Mouse (Mus musculus): ENCODE measurements around the gene Hoxd11.

Gene Hoxd11

DNA sequence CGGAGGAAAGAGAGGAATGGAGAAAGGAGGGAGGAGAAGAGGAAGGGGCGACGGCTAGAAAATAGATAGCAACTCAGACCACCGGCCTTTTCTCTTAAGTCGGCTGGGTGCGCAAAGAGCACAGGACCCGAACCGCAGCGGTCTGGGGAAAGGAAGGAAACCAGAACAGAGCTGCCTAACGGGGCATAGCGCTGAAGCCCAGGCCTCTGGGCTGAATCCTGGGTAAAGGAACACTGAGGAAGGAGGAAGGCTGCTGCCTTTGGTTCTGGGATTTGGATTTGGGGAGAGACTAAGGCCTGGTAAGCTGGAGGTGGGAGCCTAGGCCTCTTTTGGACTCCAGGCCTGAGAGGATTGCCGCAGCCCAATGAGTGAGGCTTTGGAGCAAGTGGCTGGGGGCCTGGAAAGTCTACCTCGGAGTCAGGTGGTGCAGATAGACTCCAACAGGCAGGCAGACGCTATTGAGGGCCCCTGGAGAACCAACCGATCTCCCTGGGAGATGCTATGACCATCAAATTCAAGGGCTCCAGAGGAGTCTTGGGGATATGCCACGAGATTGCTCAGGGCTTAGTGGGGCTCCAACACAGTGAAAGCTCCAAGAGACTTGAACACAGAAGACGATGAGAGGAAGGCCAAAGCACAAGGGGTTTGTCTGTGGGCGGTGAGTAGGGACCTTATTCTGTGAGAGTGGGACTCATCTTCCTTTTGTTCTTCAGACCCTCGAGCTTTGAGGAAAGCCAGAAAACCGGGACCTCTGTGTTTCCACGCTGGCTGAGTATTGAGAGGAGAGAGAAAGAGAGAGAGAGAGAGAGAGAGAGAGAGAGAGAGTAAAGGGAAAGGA lies 1.4 kb downstream of the Hoxd11 start:
- ATAC-seq (ENCODE audit: insufficient number of reproducible peaks, low FRiP score, low TSS enrichment): no peak

DNA sequence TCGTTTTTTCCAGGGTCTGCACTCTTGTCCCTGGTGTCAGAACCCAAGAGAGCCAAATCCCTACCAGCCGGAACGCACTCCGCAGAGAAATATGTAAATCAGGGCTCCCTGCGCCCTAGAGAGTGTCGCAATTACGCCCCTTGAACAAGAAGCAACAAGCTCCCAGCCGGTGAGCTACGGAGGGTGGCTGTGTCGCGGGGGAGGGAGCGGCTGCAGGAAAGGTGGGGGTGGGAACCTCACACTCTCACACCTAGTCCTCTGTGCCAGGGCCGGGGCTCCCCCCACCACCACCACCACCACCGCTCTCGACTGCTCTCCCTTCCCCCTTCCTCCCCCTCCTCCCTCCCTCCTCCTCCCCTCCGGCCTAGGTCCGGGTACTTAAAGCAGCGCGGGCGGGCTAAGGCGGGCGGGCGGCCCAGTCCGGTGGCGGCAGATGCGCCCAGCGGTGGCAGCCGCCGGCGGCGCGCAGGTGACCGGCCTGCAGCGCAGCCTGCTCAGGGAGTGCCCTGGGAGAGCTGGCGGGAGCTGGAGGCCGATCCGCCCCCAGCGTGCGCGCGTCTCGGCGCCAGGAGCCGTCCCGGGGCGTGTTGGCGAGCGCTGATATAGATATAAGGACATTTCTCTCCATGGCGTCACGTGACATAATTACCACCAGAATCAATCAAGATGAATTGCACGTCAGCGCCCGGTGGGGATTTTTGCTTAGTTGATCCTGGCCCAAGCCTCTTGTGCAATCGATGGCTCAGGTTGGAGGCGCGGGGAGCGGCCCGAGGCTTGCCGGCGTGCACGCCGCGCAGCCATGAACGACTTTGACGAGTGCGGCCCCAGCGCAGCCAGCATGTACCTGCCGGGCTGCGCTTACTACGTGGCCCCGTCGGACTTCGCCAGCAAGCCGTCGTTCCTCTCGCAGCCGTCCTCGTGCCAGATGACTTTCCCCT lies 2.5 kb downstream of the Hoxd11 start:
- no peak for ATAC-seq (ENCODE audit: insufficient number of reproducible peaks, low FRiP score, low TSS enrichment)

DNA sequence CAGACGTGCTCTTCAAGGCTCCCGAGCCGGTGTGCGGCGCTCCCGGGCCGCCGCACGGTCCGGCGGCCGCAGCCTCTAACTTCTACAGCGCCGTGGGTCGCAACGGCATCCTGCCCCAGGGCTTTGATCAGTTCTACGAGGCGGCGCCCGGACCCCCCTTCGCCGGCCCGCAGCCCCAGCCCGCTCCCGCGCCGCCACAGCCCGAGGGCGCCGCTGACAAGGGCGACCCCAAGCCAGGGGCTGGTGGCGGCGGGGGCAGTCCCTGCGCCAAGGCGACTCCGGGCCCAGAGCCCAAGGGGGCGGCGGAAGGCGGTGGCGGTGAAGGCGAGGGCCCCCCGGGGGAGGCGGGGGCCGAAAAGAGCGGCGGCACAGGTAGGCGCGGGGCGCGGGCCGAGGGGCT lies 3.4 kb downstream of the Hoxd11 start:
- no peak for ATAC-seq (ENCODE audit: insufficient number of reproducible peaks, low FRiP score, low TSS enrichment)

DNA sequence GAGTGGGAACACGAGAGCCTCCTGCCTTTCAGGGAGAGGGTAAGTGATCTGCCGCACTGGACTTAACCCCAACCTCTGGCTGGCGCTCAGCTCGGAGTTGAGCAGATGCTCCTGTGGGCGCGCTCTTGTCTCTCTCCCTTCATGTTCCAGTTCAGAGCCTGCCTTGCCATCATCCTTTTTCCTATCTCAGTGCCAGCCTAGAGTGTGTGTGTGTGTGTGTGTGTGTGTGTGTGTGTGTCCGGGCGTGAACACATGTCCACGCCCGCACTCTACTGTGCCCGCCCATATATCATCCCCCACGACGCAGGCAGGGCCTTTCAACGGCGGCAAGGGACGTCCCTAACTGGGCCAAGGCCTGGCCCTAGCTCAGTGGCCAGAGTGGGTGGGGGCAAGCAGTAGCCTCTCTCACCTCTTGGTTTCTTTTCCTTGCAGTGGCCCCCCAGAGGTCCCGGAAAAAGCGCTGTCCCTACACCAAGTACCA lies 4.2 kb downstream of the Hoxd11 start:
- no peak for ATAC-seq (ENCODE audit: insufficient number of reproducible peaks, low FRiP score, low TSS enrichment)

DNA sequence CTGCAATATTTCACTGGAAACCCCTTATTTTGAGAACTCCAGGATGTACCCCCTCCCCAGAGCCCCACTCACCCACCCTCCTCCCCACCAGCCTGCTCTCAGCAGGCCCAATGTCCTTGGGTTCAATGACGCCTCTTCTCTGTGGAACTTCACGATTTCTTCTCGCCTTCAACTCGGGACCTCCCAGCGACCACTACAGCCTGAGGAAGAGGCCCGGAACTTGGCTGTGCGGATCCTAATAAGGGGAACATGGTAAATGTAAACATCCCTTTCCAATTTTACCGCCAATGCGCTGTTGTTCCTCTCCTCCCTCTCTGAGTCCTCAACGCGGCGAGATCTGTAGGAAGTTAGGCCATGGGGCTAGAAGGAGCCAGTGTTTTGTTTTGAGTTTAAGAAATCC lies 4.7 kb downstream of the Hoxd11 start:
- no peak for ATAC-seq (ENCODE audit: insufficient number of reproducible peaks, low FRiP score, low TSS enrichment)

DNA sequence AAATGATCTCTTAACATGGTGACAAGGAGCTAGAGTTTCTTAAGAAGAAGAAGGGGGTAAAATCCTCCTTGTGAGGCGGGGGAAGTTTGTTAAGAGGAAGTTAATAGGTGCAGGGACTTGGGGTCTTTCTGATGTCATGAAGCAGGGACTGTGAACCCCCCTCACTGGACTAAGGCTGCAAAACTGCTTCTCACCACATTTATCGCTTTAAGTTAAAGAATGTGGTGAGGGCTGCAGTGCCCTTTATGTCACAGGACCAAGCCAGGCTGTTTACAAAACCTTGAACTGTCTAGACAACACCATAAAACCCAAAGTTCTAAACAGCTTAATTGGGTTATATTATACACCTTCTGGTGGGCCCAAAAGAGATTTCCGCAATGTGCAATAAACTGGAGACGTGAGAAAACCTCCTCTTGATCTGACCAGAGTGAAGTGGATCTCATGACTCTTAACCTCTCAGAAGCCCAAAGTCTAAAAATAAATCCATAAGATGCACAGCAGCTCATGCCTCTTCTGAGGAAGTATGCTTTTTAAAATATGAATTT lies 5.8 kb downstream of the Hoxd11 start:
- ATAC-seq (ENCODE audit: insufficient number of reproducible peaks, low FRiP score, low TSS enrichment): no peak

DNA sequence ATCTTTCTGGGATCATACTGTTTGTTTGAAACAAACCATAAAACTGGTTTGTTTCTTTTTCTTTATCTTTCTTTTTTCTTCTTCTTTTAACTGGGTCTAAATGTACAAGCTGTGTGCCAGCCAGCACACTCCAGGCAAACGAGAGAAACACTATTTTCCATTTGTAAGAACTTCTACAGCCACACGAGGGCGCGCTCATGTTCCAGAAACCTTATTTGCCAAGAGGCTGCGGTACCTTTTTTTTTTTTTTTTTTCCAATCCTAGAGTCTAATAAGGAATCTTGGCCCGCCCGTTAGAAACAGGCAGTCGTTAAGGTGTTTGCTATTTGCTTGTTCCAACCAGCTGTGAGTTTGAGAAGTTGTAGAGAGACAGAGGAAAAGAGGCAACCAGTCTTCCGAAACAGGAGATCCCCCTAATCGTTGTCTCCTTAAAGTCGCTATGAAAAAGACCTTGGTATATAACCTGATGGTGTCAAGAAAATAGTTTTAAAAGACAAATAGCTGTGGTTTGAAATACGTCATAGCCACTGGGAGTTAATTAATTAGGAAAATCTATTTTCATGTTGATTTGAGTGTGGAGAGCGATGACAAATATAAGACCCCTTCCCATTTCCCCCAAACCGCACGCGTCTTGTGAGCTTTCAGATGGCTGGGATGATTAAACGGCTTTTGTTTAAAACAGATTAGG lies 7.1 kb downstream of the Hoxd11 start:
- ATAC-seq (ENCODE audit: insufficient number of reproducible peaks, low FRiP score, low TSS enrichment): no peak

DNA sequence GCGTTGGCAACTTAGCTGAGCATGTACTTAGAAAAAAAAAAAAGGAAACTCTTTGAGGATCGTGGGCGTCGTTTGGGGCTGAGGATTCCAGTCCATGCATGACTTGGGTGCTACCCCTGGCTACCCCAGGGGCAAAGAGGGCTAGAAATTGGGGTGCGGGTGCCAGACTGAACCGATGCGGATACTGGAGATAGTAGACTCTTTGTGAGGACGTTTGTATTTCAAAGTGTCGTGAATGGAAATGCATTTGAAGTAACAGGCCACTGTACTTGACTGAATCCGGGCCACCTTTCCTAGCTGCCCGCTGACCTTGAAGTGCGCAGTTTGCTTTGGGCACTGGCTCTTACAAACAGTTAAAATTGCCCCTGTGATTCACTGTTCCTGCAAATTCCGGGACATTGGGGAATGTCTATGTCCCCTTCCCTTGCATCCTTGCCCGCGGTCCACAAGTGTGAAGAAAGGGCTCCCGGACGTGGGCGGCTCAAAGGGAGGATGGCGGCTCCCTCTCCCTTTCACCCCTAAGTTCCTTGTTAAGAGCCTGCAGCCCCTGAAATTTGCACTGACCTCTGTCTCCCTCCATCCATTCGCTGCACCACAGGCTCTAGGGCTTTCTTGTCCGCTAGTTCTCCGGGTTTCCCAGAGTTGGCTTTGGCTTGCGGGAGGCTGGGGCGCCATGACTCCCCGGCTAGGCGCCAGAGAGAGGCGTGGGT lies 7.8 kb downstream of the Hoxd11 start:
- no peak for ATAC-seq (ENCODE audit: insufficient number of reproducible peaks, low FRiP score, low TSS enrichment)

DNA sequence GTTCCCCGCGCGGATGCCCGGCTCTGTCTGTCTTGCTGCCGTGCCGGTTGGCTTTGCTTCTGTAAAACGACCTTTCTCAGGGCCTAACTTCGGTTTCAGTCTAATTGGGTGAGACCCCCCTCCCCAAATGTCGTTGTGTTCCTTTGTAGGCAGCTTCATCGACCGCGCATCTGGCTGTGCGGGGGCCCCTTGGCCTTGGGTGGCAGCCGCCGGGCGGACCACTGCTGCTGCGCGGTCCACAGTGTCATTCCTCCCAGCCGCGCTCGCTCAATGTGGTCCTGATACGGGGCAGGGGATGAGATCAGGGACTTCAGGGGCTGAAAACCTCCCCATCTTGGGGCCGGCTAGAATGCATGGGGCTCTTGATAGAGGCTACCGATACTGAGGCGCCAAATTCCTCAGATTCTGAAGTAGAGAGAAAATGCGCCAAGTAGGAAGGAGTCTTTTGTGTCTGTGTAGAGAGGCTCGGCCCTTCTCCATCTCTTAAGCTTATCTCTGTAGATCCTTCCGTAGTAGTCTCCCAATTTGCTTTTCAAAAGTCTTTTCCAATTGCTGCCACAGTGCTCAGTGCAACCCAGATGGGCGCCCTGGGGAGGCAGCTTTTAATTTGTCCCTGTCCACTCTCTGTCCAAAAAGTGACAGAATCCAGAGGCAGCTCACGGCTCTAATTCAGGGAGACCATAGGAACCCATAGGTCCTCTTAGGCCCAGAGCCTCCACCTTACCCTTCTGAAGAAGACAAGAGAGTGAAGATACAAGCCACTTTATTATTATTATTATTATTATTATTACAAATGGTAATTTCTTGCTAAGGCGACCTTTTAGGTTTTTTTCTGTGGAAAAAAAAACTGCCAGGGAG lies 8.6 kb downstream of the Hoxd11 start:
- no peak for ATAC-seq (ENCODE audit: insufficient number of reproducible peaks, low FRiP score, low TSS enrichment)

DNA sequence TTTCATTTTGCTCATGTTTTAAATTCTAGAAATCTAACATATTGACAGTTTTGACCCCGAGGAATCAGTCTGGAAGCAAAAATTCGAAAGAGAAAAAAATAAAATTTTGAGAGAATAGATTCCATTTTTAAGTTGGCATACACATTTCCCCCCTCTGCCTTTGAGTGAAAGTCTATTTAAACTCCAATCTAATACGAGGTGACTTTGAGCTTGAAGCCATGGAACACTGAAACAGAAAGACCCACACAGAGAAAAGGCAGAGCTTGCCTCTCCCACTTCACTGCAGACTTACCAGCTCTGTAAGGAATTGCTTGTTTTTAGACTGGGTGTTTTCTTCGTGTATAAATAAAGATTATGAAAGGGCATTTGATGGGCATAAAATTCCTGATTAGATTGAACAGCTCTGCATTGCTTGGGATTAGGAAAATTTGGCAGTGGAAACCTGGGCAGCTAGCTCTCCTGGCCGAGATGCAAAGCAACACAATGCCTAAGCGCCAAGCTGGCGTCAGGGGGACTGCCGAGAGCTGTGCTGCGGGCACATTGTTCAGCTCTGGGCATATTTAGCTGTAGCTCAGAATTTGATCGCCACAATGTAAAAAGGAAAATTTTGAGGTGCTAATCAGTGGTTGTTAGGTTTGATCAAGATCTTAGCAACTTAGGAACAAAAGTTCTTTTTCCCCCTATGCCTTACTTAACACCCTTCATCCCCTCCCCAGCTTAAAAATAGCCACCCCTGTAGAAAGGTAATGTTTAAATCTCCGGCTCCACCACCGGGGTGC lies 9.6 kb downstream of the Hoxd11 start:
- no peak for ATAC-seq (ENCODE audit: insufficient number of reproducible peaks, low FRiP score, low TSS enrichment)

DNA sequence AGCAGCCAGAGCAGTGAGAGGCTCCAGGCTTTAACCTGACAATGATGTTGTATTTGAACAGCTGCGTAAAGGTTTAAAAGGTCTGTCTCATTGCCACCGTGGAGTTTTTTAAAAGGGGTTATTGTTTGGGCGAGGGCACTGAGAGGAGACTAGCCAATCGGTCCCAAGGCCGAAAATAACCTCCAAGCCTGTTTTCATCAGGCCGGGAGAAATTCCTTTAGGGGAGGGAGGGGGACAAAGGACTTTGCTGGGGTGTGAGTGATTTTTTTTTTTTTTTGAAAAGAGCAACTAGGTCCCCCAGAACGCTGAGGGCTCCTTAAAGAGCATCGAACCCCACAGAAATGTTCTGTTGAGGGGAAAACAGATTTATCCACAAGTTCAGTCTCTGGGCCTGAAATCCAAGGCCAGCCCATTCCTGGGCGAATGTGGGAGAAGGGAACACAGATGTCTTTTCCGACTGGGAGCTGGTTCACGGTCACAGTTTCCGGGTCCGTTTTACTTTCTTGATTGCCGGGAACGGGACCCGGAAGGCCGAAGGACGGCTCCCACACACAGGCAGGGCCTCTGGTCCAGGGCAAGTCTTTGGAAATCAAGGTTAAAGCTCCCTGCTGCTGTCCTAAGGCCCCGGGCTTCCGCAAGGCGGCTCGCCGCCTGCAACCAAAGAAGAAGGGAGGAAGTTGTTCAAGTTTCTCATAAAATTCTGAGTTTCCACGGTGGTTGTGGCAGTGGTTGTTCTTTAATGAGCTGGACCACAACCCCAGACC lies 10.4 kb downstream of the Hoxd11 start:
- no peak for ATAC-seq (ENCODE audit: insufficient number of reproducible peaks, low FRiP score, low TSS enrichment)

DNA sequence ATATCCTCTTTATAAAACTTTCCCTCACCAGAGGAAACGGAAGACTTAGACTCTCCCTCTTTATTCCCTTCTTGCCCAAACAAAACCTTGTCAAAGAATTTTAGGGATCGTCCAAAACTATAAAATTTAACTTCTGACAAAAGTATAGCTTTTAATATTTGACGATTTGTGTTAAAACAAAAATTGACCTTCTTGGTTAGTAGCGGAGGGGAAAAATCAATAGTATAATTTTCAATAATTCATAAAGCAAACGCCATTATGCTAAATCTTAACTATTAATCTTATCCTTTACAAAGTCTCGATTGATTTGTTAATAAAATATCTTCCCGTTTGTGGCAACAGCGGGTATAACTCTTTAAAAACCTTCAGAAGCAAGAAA lies 11.0 kb downstream of the Hoxd11 start:
- no peak for ATAC-seq (ENCODE audit: insufficient number of reproducible peaks, low FRiP score, low TSS enrichment)

DNA sequence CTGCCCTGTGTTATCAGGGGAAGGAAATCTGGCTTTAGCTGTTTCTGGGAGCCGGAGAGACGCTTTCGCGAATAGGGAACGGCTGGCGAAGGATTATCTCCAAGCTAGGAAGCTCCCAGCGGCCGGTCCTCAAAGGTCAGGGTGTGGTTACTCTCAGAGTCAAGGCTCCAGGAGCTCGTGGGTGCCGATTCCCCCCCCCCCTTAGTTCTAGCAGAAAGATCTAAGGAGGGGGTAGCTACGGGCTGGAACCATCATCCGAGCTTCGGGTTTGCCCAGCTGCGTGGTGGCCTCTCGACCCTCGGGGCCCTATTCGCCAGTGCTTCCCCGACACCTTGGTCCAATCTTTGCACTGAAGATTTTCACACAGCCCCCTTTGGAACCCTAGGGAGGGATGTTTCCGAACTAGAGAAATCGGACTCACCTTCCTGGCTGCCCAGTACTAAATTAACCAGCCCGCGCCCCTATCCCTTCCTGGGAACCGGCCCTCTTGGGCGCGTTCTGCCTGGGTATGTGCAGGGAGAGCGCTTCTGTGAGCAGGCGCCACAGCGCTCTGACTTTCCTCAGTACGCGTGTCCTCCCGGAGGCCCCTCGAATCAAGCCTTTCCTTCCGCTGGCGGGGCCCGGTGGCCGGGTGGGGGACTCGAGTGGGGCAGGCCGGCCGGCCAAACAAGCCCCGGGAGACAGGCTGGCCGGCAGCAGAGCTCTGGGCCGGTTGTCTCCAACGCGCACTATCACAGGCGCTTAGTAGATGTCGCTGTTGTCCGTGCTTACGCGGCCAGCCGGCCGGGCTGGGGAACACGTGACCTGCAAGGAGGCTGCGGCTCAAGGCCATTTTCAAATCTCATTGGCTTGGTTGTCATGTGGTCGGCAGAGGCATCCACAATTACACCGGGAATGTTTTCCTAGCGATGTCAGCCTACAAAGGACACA lies 11.9 kb downstream of the Hoxd11 start, which contains the start of gene Hoxd10:
TSS of gene Hoxd10 (plus strand) at position 903 of the 930 bp plus-strand sequence.
- ATAC-seq (ENCODE audit: insufficient number of reproducible peaks, low FRiP score, low TSS enrichment): no peak

DNA sequence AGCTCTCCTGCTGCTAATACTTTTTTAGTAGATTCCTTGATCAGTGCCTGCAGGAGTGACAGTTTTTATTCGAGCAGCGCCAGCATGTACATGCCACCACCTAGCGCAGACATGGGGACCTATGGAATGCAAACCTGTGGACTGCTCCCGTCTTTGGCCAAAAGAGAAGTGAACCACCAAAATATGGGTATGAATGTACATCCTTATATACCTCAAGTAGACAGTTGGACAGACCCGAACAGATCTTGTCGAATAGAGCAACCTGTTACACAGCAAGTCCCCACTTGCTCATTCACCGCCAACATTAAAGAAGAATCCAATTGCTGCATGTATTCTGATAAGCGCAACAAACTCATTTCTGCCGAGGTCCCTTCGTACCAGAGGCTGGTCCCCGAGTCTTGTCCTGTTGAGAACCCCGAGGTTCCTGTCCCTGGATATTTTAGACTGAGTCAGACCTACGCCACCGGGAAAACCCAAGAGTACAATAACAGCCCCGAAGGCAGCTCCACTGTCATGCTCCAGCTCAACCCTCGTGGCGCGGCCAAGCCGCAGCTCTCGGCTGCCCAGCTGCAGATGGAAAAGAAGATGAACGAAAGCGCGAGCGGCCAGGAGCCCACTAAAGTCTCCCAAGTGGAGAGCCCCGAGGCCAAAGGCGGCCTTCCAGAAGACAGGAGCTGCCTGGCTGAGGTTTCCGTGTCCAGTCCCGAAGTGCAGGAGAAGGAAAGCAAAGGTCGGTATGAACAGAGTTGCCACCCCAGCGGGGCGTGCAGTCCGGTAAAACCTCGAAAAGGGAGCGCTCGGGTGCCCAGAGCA lies 12.8 kb downstream of the Hoxd11 start:
- no peak for ATAC-seq (ENCODE audit: insufficient number of reproducible peaks, low FRiP score, low TSS enrichment)

DNA sequence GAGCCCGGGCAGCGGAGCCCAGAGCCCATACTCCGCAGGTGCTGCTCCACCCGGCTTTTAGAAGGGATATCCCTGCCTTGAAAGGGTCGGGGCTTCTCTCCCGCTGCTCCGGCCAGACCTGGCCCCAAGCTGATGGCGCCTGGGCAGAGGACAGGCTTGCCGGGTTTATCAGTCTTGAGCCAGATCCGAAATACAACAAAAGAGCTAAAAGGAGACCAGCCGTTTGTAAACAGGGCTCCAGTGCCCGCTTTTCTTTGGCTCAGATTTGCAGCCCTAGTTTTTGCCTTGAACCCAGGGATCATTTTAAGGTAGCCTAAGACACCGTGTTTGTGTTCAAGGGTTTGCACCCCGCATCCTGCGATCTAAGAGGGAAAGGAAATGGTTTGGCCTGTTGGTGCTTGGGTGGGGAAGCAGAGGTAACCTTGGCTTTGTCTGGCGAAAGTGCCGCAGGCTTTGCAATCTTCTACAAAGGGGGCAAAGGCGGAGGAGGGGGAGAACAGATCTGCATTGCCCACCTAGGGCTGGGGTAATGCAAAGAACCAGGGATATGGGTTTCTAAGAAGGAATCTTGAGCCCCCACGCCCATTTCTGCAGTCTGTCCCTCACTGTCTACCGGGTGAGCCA lies 13.6 kb downstream of the Hoxd11 start:
- no peak for ATAC-seq (ENCODE audit: insufficient number of reproducible peaks, low FRiP score, low TSS enrichment)
